Mouse (Mus musculus) heart, embryonic 16.5 days (tissue): ENCODE measurements around the gene Fcmr. TPM values are rescaled to one million over a fixed set of nuclear protein-coding genes. Genes with fewer than 3 reads are reported as not detected.
A peak's percentile ranks its signal among the peaks of the same experiment; 100 is the strongest.

Source experiments
- ATAC-seq: fragments of 200-750 bp; cut with Nextera tagmentation; replicated peaks from 2 replicates; pipeline ENCODE4 v1.8.0; 2017; ENCODE audit warnings: moderate number of reproducible peaks; ENCODE audit not compliant: insufficient read depth, low FRiP score; ENCODE audit errors: extremely low read depth
- H3K27ac ChIP-seq: fragments of 300-500 bp; sonication (generic); 2 replicates; pipeline ENCODE4 v1.5.1; 2014; ENCODE audit warnings: mild to moderate bottlenecking, low read length, control low read depth, moderate library complexity
- H3K27me3 ChIP-seq: fragments of 300-500 bp; sonication (generic); 2 replicates; pipeline ENCODE4 v1.6.1; 2014; ENCODE audit warnings: low read length, mixed read lengths; ENCODE audit not compliant: control insufficient read depth, insufficient read depth
- H3K36me3 ChIP-seq: fragments of 300-500 bp; sonication (generic); 2 replicates; pipeline ENCODE4 v1.6.1; 2014; ENCODE audit not compliant: control insufficient read depth, insufficient read depth
- H3K4me1 ChIP-seq: fragments of 300-500 bp; sonication (generic); 2 replicates; pipeline ENCODE4 v1.6.1; 2014; ENCODE audit warnings: low read length, mixed read lengths; ENCODE audit not compliant: control insufficient read depth, insufficient read depth
- H3K4me2 ChIP-seq: fragments of 300-500 bp; sonication (generic); 2 replicates; pipeline ENCODE4 v1.6.1; 2014; ENCODE audit warnings: low read depth, mild to moderate bottlenecking, control low read depth, low read length
- H3K4me3 ChIP-seq: fragments of 300-500 bp; sonication (generic); 2 replicates; pipeline ENCODE4 v1.5.1; 2014; ENCODE audit warnings: mild to moderate bottlenecking, control low read depth, low read length
- H3K9ac ChIP-seq: fragments of 300-500 bp; sonication (generic); 2 replicates; pipeline ENCODE4 v1.6.1; 2014; ENCODE audit warnings: low read length, control low read depth
- H3K9me3 ChIP-seq: fragments of 300-500 bp; sonication (generic); replicated peaks from 2 replicates; pipeline ENCODE4 v1.6.1; 2016; ENCODE audit warnings: low read length; ENCODE audit not compliant: control insufficient read depth
- WGBS: fragments of 180-500 bp; shearing (Covaris S2); extraction: QIAGEN DNeasy Blood & Tissue Kit; methylation state at CpG from one replicate; pipeline ENCODE4 v1.1.7; 2014; 5-methylcytosine and 5-hydroxymethylcytosine counted together
- polyA plus RNA-seq: library from polyadenylated mRNA; unstranded; fragments of >200 nt; fragmentation: Nextera tagmentation; extraction: Ambion mirVana; gene quantifications from 2 replicates; pipeline ENCODE4 v1.2.1, GENCODE M21; 2015

Fcmr gene
- polyA plus RNA-seq, 1 experiment from 2014 or later, result 0.71 TPM

DNA sequence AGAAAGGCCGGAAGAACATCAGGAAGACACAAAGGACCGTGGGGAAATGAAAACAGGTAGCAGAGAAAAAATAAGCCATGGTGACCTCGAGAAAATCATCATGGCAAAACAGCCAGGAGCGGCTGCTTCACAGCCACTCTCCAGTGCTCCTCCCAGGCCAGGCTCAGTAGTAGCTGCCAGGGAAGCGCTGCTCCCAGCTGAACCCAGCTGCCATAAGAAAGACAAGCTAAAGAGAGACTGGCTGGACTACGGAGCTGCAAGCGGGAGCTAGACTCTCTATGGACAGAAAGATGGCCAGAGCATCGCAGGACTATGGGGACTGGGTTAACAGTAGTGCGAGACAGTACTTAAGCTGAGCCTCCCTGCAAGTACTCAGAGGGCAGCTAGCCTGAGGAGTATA is 10.7 kb upstream of the Fcmr start:
- no peaks in the 10 kb centered on the region for H3K4me1 ChIP-seq
- no peak overlapping the region for H3K4me2 ChIP-seq
- no peak overlapping the region for H3K27ac ChIP-seq
- H3K4me3 ChIP-seq, result no peak overlapping the region
- whole genome bisulfite sequencing, result 77% methylated on average over 9 of the region's 9 CpGs
- H3K36me3 ChIP-seq, result no peaks in the 10 kb centered on the region
- H3K27me3 ChIP-seq, result no peaks in the 10 kb centered on the region
- H3K9ac ChIP-seq, result no peak overlapping the region
- no peaks in the 10 kb centered on the region for H3K9me3 ChIP-seq
- ATAC-seq, result no peak

DNA sequence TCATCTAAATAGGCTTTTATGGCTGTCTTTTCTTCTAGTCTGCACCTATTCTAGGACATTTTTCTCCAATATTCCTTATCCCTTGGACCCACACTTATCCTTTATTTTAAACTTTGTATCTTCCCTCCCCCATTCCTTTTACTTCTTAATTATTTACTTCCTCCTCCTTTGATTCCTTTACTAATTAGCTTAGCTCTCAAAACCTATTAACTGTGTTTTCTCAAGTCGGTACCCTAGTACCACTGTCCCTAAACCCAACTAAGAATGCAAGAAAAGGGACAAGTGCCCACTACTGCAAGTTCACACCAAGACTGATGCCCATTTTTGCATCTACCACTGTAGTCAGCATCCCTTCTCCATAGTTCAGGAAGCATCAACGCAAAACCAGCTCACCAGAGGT is 9.7 kb upstream of the Fcmr start:
- Histone ChIP-seq H3K36me3 (no peaks in the 10 kb centered on the region), H3K4me1 (no peaks in the 10 kb centered on the region), H3K4me2 (no peak overlapping the region), H3K9ac (no peak overlapping the region), H3K27ac (no peak overlapping the region), H3K4me3 (no peak overlapping the region), H3K27me3 (no peaks in the 10 kb centered on the region), H3K9me3 (no peaks in the 10 kb centered on the region)
- 82% methylated on average over 2 of the region's 2 CpGs for WGBS
- ATAC-seq, result no peak

DNA sequence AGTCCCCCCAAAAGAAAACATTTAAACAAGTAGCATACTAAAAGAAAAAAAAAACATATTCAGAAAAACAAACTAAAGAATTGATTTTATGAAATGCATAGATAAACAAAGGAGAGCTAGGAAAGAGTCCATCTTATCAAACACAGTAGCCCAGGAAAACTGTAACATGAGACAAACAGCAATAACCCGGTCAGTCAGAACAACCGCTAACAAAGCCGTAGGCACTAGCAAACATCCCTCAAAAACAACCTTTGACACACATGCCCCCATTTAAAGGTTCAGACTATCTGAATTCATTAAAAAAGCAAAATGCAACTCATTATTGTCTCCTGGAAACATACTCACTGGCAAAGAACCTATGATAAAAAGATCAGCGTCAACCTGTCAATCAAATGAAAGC is 8.0 kb upstream of the Fcmr start:
- Histone ChIP-seq H3K27me3 (no peaks in the 10 kb centered on the region), H3K4me3 (no peak overlapping the region), H3K9me3 (no peaks in the 10 kb centered on the region), H3K4me1 (no peaks in the 10 kb centered on the region), H3K36me3 (no peaks in the 10 kb centered on the region), H3K27ac (no peak overlapping the region), H3K9ac (no peak overlapping the region), H3K4me2 (no peak overlapping the region)
- no peak for ATAC-seq
- WGBS, result 82% methylated on average over 4 of the region's 4 CpGs

DNA sequence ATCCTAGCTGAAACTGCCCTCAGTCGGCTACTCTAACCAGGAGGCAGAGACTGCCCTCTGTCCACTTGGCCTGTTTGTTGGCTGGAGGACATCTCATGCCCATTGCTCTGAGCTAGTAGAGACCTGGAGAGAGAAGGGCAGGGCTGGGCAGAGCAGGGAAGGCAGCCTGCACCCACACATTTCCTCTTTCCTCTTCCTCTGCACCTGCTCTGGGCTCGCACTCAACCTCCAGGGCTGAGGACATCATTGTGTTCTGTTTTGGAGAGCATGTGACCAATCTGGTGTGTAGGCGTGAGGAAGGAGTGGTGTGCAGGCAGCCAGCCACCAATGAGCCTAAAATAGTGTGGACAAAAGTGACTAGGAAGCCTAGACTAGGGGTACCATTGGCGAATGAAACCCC is 1.2 kb upstream of the Fcmr start:
- ATAC-seq, result peak; percentile 32; the same call in 1 of the 2 replicates
- Histone ChIP-seq H3K4me2 (no peak overlapping the region), H3K36me3 (no peaks in the 10 kb centered on the region), H3K9me3 (no peaks in the 10 kb centered on the region), H3K4me1 (peaks cover 2% of the 10 kb centered on the region; the same call in 1 of the 2 replicates), H3K27ac (no peak overlapping the region), H3K27me3 (no peaks in the 10 kb centered on the region), H3K4me3 (no peak overlapping the region), H3K9ac (no peak overlapping the region)
- 71% methylated on average over 4 of the region's 4 CpGs for WGBS

DNA sequence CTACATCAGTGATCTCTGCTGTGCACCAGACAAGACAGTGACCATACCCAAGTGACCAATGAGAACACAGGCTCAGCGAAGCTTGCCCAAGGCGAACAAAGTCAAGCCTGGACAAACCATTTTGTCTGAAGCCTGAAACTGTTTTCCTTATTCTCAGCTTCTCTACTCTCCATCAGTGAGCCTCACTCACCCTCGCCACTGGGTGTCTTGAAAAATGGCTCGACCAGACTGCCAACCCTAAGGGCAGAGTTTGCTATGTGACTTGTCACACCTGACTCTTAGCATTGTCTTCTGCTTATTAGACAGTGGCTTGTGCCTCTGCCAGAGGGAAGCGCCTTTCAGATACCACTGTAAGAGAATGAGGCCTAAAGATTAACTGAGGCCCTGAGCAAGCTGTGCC is 728 bp upstream of the Fcmr start:
- no peak overlapping the region for H3K27ac ChIP-seq
- H3K27me3 ChIP-seq, result no peaks in the 10 kb centered on the region
- H3K36me3 ChIP-seq, result no peaks in the 10 kb centered on the region
- 83% methylated on average over 5 of the region's 5 CpGs for WGBS
- no peak for ATAC-seq
- no peak overlapping the region for H3K9ac ChIP-seq
- no peaks in the 10 kb centered on the region for H3K9me3 ChIP-seq
- peaks cover 2% of the 10 kb centered on the region; the same call in 1 of the 2 replicates for H3K4me1 ChIP-seq
- H3K4me2 ChIP-seq, result no peak overlapping the region
- H3K4me3 ChIP-seq, result no peak overlapping the region

DNA sequence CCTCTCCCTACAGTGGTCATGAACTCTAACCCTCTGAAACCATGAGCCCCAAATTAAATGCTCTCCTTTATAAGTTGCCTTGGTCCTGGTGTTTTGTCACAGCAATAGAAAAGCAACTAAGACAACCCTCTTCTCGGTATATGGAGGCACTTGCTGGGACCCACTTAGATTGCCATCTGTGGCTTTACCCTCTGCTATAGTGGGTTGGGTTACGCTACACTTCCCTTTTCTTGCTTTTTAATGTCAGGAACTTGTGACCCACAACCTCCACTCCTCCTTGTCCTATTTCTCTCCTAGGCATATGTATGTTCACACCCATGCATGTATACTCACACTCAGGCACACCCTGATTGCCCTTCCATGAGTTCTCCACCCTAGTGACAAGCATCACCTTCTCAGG is 7.4 kb downstream of the Fcmr start:
- no peak overlapping the region for H3K4me2 ChIP-seq
- no peak overlapping the region for H3K4me3 ChIP-seq
- H3K9me3 ChIP-seq, result no peaks in the 10 kb centered on the region
- no peak overlapping the region for H3K9ac ChIP-seq
- no peak for ATAC-seq
- peaks cover under 1% of the 10 kb centered on the region; the same call in 1 of the 2 replicates for H3K4me1 ChIP-seq
- 89% methylated on average over 2 of the region's 2 CpGs for WGBS
- no peak overlapping the region for H3K27ac ChIP-seq
- H3K36me3 ChIP-seq, result no peaks in the 10 kb centered on the region
- peaks cover 6% of the 10 kb centered on the region for H3K27me3 ChIP-seq

DNA sequence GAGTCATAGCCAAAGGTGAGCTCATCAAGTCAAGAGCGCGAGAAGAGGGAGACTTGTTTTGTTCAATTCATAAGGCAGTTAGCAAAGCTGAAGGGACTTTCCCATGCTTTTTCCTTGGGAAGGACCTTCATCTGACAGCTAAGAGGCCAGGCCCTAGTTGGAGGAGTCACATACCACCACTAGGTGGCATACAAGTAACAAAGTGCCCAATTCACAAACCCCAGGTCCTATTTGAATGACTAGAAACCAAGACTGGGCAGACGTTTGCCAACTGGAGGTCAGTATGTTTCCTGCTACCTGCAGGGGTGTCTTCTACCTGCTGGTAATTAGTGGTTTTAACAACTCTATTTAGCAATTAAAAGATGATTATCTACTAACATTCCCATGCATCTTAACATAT is 9.7 kb downstream of the Fcmr start:
- no peak for ATAC-seq
- Histone ChIP-seq H3K27ac (no peak overlapping the region), H3K9ac (no peak overlapping the region), H3K27me3 (peaks cover 13% of the 10 kb centered on the region), H3K4me2 (no peak overlapping the region), H3K4me1 (peaks cover 4% of the 10 kb centered on the region; the same call in 1 of the 2 replicates), H3K9me3 (no peaks in the 10 kb centered on the region), H3K36me3 (no peaks in the 10 kb centered on the region), H3K4me3 (no peak overlapping the region)
- WGBS, result 35% methylated on average over 3 of the region's 3 CpGs

DNA sequence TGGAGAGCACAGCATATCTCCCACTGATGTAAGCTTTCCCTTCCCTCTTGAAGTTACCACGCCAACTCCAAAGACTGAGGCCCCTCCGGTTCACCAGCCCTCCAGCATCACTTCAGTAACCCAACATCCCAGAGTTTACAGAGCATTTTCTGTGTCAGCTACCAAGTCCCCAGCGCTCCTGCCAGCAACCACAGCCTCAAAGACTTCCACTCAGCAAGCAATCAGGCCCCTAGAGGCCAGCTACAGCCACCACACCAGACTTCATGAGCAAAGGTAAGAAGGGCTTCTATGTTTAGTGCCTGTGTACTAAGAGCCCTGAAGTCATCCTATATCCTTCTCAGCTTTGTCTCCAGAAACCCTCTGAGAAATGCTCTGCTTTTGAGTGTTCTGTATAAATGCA is 10.4 kb downstream of the Fcmr start:
- no peak for ATAC-seq
- peaks cover 13% of the 10 kb centered on the region for H3K27me3 ChIP-seq
- 68% methylated on average over 3 of the region's 3 CpGs for WGBS
- H3K4me3 ChIP-seq, result no peak overlapping the region
- H3K9ac ChIP-seq, result no peak overlapping the region
- no peak overlapping the region for H3K27ac ChIP-seq
- no peaks in the 10 kb centered on the region for H3K36me3 ChIP-seq
- no peak overlapping the region for H3K4me2 ChIP-seq
- H3K9me3 ChIP-seq, result no peaks in the 10 kb centered on the region
- H3K4me1 ChIP-seq, result peaks cover 4% of the 10 kb centered on the region; the same call in 1 of the 2 replicates

DNA sequence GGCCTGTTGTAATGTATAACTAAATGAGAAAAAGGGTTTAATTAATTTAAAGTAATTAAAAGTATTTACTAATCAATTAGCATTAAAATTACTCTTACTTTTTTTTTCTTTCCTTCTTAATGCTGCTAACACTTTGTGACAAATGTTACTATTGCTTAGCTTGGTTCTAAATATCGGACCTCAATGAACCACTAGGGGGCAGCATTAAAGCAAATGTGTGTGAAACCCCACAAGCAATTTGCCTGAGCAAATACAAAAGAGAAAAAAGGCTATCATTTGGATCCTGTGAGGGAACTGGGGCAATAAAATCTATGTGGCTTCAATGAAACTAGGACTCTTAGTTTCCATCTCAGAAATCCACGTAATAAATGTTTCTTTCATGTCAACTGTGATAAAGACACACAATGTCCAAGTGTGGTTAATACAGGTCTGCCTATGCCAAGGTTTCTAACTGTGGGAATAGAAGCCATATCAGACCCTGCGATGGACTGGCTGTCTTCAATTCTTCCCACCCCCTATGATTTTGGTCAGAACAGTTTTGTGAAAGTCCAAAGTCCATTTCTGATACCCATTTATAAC is 11.6 kb downstream of the Fcmr start:
- peaks cover 13% of the 10 kb centered on the region for H3K27me3 ChIP-seq
- no peaks in the 10 kb centered on the region for H3K36me3 ChIP-seq
- H3K4me1 ChIP-seq, result peaks cover 4% of the 10 kb centered on the region; the same call in 1 of the 2 replicates
- no peaks in the 10 kb centered on the region for H3K9me3 ChIP-seq
- no peak overlapping the region for H3K27ac ChIP-seq
- H3K9ac ChIP-seq, result no peak overlapping the region
- ATAC-seq, result no peak
- no peak overlapping the region for H3K4me2 ChIP-seq
- 18% methylated on average over 3 of the region's 3 CpGs for WGBS
- H3K4me3 ChIP-seq, result no peak overlapping the region
